Mouse (Mus musculus): ENCODE measurements around the gene Nup153. TPM values are rescaled to one million over a fixed set of nuclear protein-coding genes. Genes with fewer than 3 reads are reported as not detected.
A peak's percentile ranks its signal among the peaks of the same experiment; 100 is the strongest.

Nup153 gene
- polyA plus RNA-seq, 1 experiment: 75.1 TPM

DNA sequence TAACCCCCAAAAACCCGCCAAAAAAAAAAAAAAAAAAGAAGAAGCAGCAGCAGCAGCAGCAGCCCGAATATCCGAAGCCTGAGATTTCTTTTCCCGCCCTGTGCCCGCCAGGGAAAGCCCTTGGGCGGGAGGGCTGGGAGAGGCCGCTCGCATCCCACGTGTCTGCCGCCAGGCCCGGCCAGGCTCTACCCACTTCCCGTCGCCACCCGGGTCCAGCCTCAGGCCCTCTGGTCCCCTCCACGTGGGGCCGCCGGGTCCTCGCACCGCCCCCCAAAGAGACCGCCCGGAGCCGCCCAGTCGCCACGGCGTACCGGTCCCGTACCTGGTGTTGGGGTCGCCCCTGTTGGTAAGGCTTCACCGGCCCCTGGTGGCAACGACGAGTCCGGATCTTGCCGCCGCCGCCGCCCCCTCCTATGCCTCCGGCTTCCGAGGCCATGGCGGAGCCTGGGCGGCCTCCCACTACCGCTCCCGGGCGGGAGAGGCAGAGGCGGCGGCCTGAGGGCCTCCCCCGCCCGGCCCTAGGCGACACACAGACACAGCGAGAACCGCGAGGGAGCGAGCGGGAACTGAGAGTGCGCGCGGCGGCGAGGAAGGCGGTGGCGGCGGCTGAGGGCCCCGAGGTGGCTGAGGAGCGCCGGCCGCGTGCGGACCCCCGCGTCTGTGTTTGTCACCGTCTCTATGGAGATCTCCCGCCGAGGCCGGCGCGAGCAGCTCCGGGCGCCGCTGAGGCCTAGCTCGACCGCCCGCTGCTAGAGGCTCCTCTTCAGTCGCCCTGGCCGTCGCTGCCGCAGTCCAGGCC, 503 bp downstream of the Nup153 start:
- no peak for TF ChIP-seq POLR2A (IDR thresholded peaks at IDR 0.05; ENCODE audit: borderline replicate concordance, extremely low read depth, insufficient read depth, insufficient read length, poor library complexity, severe bottlenecking)
- TF ChIP-seq CTCF (IDR thresholded peaks at IDR 0.05; ENCODE audit: borderline replicate concordance, extremely low read depth, insufficient read depth, insufficient read length): no peak
- peak; percentile 66 for DNase-seq (ENCODE audit: low read depth)

DNA sequence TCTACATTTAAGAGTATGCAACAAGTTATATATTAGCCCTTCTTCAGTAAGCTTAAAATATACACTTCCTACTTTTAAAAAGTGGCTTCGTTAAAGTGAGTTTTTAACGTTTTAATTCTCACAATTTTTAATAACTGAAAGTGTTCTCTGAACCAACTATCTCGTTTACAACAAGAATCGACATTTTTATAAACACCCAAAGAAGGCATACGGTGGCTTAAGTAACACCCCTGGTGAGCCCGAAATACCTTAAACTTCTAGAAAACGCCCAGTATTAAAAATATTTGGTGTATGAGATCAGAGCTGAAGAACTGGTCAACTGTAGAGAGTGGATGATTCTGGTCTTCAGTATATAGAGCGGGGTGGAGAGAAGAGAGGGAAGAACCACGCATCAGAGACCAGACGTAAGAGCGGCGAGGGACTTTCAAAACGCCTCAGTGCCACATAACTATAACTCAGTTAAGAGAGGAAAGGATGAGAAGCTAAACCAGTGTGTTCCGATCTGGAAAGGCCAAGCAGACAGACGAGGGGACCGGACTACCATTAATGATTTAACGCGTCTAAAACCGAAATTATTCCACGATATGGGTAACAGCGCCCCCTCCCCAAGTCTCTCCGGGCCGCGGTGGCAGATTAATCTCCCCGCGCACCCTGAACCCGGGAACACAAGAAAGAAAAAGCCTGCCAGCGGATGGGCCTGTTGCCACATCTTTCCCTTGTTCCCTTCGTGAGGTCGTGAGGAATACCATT, 1.3 kb downstream of the Nup153 start:
- DNase-seq (ENCODE audit: low read depth): peak; percentile 64
- TF ChIP-seq CTCF (IDR thresholded peaks at IDR 0.05; ENCODE audit: borderline replicate concordance, extremely low read depth, insufficient read depth, insufficient read length): peak; percentile 9; the same call in 1 of the 2 replicates
- TF ChIP-seq POLR2A (IDR thresholded peaks at IDR 0.05; ENCODE audit: borderline replicate concordance, extremely low read depth, insufficient read depth, insufficient read length, poor library complexity, severe bottlenecking): no peak

DNA sequence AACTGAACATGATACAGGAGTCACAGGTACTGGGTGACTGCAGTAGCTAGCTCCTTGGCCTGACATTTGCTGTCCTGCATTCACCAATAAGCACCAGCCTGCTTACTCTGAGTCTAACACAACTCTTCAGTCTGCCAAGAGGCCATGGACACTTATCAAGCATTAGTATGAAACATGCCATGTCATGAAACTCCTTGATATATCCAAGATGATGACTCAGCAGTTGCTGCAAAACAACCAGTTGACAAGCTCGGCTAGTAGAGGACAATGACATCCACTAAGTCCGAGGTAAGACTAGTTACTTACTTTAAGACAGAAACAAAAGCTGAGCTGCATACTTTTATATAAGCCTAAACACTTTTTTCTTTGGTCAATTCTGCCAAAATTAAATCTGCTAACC, 2.5 kb downstream of the Nup153 start:
- no peak for TF ChIP-seq POLR2A (IDR thresholded peaks at IDR 0.05; ENCODE audit: borderline replicate concordance, extremely low read depth, insufficient read depth, insufficient read length, poor library complexity, severe bottlenecking)
- TF ChIP-seq CTCF (IDR thresholded peaks at IDR 0.05; ENCODE audit: borderline replicate concordance, extremely low read depth, insufficient read depth, insufficient read length): no peak
- DNase-seq (ENCODE audit: low read depth): peak; percentile 1

DNA sequence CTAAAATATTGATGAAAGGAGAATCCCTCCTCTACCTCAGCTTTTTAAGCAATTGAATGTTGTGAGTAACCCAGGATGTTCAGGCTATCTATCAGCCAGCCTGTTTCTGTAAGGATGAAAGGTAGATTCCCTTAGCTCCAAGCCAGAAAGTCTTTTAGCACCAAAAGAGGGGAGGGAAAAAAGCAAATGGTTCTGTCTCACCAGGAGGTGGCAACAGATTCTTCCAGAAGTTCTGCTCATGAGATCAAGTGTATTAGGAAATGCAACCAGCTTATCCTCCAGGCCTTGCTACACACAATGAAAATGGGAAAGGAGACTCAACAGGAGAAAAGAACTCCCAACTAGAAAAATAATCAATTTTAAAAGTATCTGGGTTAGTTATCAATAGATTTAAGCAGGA, 3.4 kb downstream of the Nup153 start:
- DNase-seq (ENCODE audit: low read depth): peak; percentile 23
- TF ChIP-seq POLR2A (IDR thresholded peaks at IDR 0.05; ENCODE audit: borderline replicate concordance, extremely low read depth, insufficient read depth, insufficient read length, poor library complexity, severe bottlenecking) (no peak), CTCF (IDR thresholded peaks at IDR 0.05; ENCODE audit: borderline replicate concordance, extremely low read depth, insufficient read depth, insufficient read length) (no peak)

DNA sequence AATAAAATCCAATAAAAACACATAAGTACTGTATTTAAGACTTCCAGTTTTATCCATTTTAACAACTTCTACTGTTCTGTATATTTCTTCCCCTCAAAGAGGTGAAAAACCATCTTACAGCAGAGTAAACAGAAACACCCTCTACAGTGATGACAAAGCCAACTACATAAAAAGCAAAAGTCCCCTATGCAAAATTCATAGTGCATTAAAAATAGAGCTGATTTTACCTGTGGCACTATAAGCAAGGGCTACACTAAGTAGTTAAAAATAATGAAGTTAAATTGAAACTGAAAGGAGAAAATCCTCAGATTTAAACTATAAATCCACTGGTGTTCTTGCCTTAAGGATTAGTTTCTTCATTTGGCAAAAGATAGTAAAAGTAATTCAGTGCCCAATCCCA, 6.7 kb downstream of the Nup153 start:
- TF ChIP-seq CTCF (IDR thresholded peaks at IDR 0.05; ENCODE audit: borderline replicate concordance, extremely low read depth, insufficient read depth, insufficient read length) (no peak), POLR2A (IDR thresholded peaks at IDR 0.05; ENCODE audit: borderline replicate concordance, extremely low read depth, insufficient read depth, insufficient read length, poor library complexity, severe bottlenecking) (no peak)
- DNase-seq (ENCODE audit: low read depth): no peak

DNA sequence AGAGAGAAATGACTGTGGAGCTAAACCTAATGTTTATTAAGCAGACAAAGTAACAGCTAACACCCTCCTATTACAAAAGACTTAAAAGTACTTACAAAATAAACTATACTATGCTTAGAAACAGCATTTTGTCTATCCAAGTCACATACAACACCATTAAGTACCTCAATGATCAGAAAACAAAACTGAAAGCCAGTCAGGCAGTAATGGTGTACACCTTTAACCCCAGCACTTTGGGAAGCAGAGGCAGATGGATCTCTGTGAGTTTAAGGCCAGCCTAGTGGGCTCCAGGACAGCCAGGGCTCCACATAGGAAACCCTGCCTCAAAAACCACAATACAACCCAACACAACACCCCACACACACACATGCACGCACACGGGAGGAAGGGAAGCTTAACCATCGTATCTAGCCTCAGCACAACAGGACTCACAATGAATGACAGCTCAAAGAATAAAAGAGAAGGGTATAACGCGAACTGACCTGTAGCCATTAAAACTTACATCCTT, 8.8 kb downstream of the Nup153 start:
- DNase-seq (ENCODE audit: low read depth): no peak
- TF ChIP-seq CTCF (IDR thresholded peaks at IDR 0.05; ENCODE audit: borderline replicate concordance, extremely low read depth, insufficient read depth, insufficient read length): no peak
- TF ChIP-seq POLR2A (IDR thresholded peaks at IDR 0.05; ENCODE audit: borderline replicate concordance, extremely low read depth, insufficient read depth, insufficient read length, poor library complexity, severe bottlenecking): no peak

DNA sequence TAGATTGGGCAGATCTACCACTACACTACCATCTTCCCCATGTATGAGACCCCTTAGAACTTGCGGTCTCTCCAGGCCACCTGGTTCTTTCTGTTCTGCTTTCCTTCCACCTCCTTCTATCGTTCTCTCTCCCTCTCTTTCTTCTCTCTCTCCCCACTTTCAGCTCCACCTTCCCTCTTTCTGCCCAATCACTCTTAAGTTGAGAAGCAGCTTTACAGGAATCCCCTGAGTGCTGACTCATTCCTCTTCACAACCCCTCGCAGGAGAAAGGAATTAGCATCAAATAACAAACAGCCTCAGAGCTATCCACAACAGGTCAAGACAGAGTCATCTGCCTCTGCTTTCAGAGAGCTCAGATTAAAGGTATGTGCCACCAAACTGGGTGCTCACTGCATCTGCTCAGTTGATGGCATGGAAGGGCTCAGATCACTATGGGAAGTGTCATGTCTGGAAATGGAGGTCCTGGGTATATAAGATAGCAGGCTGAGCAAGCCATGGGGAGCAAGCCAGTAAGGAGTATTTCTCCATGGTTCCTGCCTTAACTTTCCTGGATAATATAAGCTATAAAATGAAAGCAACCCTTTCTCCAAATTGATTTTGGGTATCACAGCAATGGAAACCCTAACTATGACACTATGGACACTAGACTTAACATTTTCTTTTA, 11.6 kb downstream of the Nup153 start:
- DNase-seq (ENCODE audit: low read depth): no peak

DNA sequence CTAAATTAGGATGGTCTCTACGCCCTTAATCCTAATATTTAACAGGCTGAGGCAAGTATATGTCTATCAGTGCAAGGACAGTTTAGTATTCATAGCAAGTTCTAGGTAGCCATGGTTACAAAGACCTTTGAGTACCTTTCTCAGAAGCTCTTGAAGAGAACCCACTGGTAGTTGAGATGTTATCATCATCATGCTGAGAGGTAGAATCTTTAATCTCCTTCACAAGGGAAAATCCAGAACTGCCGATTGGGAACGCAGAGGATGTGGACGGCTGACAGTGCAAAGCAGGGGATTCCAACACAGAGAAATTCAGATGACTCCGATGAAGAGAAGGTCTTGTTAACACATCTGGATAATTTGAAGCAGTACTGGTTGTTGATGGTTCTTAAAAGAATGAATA, 14.3 kb downstream of the Nup153 start:
- DNase-seq (ENCODE audit: low read depth): no peak
- no peak for TF ChIP-seq POLR2A (IDR thresholded peaks at IDR 0.05; ENCODE audit: borderline replicate concordance, extremely low read depth, insufficient read depth, insufficient read length, poor library complexity, severe bottlenecking)
- TF ChIP-seq CTCF (IDR thresholded peaks at IDR 0.05; ENCODE audit: borderline replicate concordance, extremely low read depth, insufficient read depth, insufficient read length): no peak

More for the DNA sequence above, 11.6 kb downstream of the Nup153 start:
- TF ChIP-seq POLR2A (IDR thresholded peaks at IDR 0.05; ENCODE audit: borderline replicate concordance, extremely low read depth, insufficient read depth, insufficient read length, poor library complexity, severe bottlenecking): no peak
- TF ChIP-seq CTCF (IDR thresholded peaks at IDR 0.05; ENCODE audit: borderline replicate concordance, extremely low read depth, insufficient read depth, insufficient read length): no peak

DNA sequence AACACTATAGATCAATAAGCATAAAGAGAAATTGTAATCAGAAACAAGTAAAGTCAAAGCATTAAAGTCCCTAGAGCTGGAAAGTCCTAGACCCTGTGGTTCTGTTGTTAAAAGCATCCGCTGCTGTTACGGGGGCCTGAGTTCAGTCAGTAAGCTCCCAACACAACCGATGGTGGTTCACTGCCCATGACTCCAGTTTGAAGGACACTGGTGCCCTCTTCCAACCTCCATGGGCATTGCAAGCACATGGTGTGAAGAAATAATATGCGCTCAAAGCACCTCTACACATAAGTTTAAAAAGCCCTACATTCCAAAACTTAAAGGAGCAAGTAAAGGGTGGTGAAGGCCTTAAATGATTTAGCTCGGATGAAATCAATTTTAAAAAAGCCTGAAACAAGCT, 24.6 kb downstream of the Nup153 start:
- DNase-seq (ENCODE audit: low read depth): peak; percentile 23
- TF ChIP-seq POLR2A (IDR thresholded peaks at IDR 0.05; ENCODE audit: borderline replicate concordance, extremely low read depth, insufficient read depth, insufficient read length, poor library complexity, severe bottlenecking): no peak
- TF ChIP-seq CTCF (IDR thresholded peaks at IDR 0.05; ENCODE audit: borderline replicate concordance, extremely low read depth, insufficient read depth, insufficient read length): peak; percentile 30; the same call in 1 of the 2 replicates

DNA sequence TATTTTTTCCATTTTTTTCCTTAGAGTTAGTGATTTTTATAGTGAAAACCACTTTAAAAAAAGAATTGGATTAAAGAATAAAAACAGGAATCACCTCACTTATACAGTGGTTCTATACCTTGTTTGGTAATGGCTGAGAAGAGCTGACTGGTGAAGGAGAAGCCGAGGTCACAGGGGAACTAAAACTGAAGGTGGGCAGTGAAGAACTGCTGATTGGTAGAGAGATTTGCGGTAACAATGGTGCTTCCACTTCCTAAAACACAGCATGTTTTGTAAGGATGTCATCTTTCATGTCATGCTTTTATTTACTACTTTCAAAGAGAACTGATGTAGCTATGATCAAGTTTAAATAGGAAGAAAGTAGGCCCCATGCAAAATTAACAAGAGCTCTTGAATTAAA, 26.3 kb downstream of the Nup153 start:
- TF ChIP-seq POLR2A (IDR thresholded peaks at IDR 0.05; ENCODE audit: borderline replicate concordance, extremely low read depth, insufficient read depth, insufficient read length, poor library complexity, severe bottlenecking): no peak
- no peak for TF ChIP-seq CTCF (IDR thresholded peaks at IDR 0.05; ENCODE audit: borderline replicate concordance, extremely low read depth, insufficient read depth, insufficient read length)
- no peak for DNase-seq (ENCODE audit: low read depth)

DNA sequence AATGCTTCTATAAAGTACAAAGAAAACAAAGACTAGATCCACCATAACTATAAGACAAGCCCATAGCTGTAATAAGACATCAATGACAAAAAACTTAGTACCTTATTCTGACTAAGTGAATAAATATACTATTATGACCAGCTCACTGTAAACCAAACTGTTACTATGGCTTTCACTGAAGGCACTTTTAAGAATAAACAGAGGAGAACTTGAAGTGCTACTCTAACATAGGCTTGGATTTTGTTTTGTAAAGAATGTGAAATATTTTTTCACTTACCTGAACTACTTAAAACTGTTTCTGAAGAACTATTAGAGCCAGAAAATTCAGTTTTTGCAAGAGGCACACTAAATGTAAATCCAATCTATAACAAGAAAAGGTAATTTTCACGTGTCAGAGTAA, 28.4 kb downstream of the Nup153 start:
- TF ChIP-seq CTCF (IDR thresholded peaks at IDR 0.05; ENCODE audit: borderline replicate concordance, extremely low read depth, insufficient read depth, insufficient read length) (no peak), POLR2A (IDR thresholded peaks at IDR 0.05; ENCODE audit: borderline replicate concordance, extremely low read depth, insufficient read depth, insufficient read length, poor library complexity, severe bottlenecking) (no peak)
- DNase-seq (ENCODE audit: low read depth): no peak

All from brain, embryonic 14.5 days (tissue).